Mouse (Mus musculus): Measurements from ENCODE around the gene Olfr323. TPM values are rescaled to one million over a fixed set of nuclear protein-coding genes. Genes with fewer than 3 reads are reported as not detected.

The Olfr323 gene
- polyA plus RNA-seq, 1 experiment from 2014 or later: not detected

DNA sequence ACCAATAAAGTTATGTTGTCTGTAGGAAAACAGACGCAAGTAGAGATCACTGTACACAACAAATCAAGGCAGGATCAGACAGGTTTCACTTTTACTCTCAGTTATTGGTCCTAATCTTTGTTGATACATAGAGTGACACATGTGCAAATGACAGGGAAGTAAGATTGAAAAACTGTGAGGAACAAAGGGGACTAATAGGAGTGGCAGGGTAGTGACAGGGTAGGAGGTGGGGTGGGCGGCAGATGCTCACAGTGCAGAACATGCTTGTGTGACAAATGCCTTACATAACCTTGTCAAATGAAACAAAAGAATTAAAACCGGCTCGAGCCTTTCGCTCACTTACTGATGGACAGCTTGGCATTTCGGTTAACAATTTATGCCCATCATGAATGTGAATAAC lies 11.5 kb downstream of the Olfr323 start:
- Histone ChIP-seq H3K36me3 (no peaks in the 10 kb centered on the region), H3K27me3 (ENCODE audit: insufficient read depth, poor library complexity, severe bottlenecking) (no peaks in the 10 kb centered on the region), H3K4me3 (no peak overlapping the region), H3K4me1 (peaks cover 10% of the 10 kb centered on the region), H3K27ac (no peak overlapping the region), H3K9me3 (no peaks in the 10 kb centered on the region)
- 81% methylated on average over 6 of the region's 6 CpGs for WGBS
- DNase-seq (ENCODE audit: low spot score): no peak

DNA sequence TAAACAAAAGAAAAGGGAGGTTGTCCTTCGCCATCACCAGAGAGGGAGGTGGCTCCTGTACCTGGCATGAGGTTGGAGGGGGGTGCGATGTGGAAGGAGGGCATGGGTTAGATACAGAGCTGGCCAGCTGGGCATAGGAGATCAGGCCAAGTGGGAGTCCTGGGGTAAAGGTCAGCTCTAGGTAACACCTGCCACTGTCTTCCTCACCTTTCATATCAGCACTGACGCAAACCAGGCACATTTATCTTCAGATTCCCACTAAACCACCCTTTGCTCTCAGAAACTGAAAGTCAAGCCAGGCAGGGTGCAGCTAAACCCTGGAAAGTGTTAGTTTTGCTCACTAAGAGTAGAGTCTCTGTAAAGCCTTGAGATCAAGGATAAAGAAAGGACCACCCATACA lies 11.9 kb downstream of the Olfr323 start:
- no peaks in the 10 kb centered on the region for H3K36me3 ChIP-seq
- no peaks in the 10 kb centered on the region for H3K9me3 ChIP-seq
- H3K27ac ChIP-seq: no peak overlapping the region
- DNase-seq (ENCODE audit: low spot score): no peak
- H3K4me1 ChIP-seq: peaks cover 10% of the 10 kb centered on the region
- no peaks in the 10 kb centered on the region for H3K27me3 ChIP-seq (ENCODE audit: insufficient read depth, poor library complexity, severe bottlenecking)
- H3K4me3 ChIP-seq: no peak overlapping the region
- WGBS: 50% methylated on average over 3 of the region's 3 CpGs

GRCm38 (mm10) chr11:58615975-58616374 lies 14.3 kb downstream of the Olfr323 start, which contains the start of gene 2210407C18Rik:
2210407C18Rik (minus strand) TSS chr11:58616075.
- Histone ChIP-seq H3K4me3 (no peak within 1 kb of the TSS), H3K27me3 (ENCODE audit: insufficient read depth, poor library complexity, severe bottlenecking) (no peaks in the 10 kb centered on the region; the same call in 1 of the 2 replicates), H3K4me1 (peaks cover 10% of the 10 kb centered on the region), H3K36me3 (no peaks in the 10 kb centered on the region), H3K27ac (no peak within 1 kb of the TSS), H3K9me3 (no peaks in the 10 kb centered on the region)
- 79% methylated on average over 4 of the region's 4 CpGs for WGBS
- no peak for DNase-seq (ENCODE audit: low spot score)

DNA sequence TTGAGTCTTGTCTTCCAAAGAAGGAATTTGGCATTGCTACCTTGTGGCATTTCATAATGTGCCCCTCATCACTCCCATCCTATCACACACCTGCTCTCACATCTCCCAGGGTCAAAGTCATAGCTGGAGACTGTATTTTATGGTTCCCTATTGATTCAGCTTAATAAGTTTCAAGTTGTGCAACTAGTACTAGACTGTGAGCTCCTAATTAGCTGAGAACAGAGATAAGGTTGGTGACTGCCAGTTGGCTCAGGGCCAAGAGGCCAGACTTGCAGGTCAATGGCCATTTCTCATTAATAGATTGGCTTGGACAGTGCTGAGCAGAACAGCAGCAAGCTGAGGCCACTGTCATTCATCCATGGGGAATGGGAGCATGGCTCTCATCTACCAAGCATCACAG lies 15.8 kb downstream of the Olfr323 start:
- H3K9me3 ChIP-seq: no peaks in the 10 kb centered on the region
- no peak overlapping the region for H3K4me3 ChIP-seq
- peaks cover 10% of the 10 kb centered on the region for H3K4me1 ChIP-seq
- no peak overlapping the region for H3K27ac ChIP-seq
- no peaks in the 10 kb centered on the region for H3K36me3 ChIP-seq
- no peak for DNase-seq (ENCODE audit: low spot score)
- H3K27me3 ChIP-seq (ENCODE audit: insufficient read depth, poor library complexity, severe bottlenecking): no peaks in the 10 kb centered on the region; the same call in 1 of the 2 replicates

DNA sequence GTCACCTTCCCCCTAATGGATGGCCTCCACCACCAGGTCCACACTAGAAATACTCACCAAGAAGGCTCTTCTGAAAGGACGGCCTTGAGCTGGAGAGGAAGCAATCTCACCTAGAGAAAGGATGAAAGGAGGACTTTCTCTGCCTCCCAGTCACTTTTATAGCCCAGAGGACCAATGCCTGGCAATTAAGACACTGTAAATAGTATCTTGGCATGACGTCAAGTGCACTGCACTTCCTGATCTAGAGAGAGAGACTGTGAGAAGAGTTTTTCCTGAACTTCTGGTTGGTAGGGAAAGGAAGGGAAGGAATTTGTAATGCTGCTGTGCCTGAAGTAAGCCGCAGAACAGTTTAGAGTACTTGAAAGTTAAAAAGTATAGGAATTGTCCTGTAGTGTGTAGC lies 16.9 kb downstream of the Olfr323 start:
- WGBS: 76% methylated on average over 3 of the region's 3 CpGs
- H3K27me3 ChIP-seq (ENCODE audit: insufficient read depth, poor library complexity, severe bottlenecking): no peaks in the 10 kb centered on the region; the same call in 1 of the 2 replicates
- H3K9me3 ChIP-seq: no peaks in the 10 kb centered on the region
- H3K4me1 ChIP-seq: peaks cover 8% of the 10 kb centered on the region
- DNase-seq (ENCODE audit: low spot score): no peak
- H3K4me3 ChIP-seq: no peak overlapping the region
- H3K36me3 ChIP-seq: no peaks in the 10 kb centered on the region
- H3K27ac ChIP-seq: no peak overlapping the region

DNA sequence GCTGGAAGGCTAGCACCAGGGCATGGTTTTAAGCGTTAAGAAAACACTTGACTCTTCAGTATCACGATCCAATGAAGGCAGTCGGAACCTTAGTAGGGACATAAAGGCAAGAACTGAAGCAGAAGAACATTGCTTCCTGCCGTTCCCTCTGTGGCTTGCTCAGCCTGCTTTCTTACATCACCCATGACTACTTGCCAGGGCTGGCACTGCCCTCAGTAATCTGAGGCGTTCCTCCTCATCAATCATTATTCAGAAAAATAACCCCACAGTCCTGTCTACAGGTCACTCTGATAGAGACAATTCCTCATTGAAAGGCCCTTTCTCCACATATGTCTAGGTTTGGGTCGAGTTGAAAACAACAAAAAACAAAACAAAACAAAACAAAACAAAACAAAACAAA lies 23.3 kb downstream of the Olfr323 start:
- Histone ChIP-seq H3K36me3 (no peaks in the 10 kb centered on the region), H3K27me3 (ENCODE audit: insufficient read depth, poor library complexity, severe bottlenecking) (no peaks in the 10 kb centered on the region), H3K4me1 (no peaks in the 10 kb centered on the region), H3K27ac (no peak overlapping the region), H3K9me3 (no peaks in the 10 kb centered on the region), H3K4me3 (no peak overlapping the region)
- WGBS: 79% methylated on average over 6 of the region's 6 CpGs
- no peak for DNase-seq (ENCODE audit: low spot score)

DNA sequence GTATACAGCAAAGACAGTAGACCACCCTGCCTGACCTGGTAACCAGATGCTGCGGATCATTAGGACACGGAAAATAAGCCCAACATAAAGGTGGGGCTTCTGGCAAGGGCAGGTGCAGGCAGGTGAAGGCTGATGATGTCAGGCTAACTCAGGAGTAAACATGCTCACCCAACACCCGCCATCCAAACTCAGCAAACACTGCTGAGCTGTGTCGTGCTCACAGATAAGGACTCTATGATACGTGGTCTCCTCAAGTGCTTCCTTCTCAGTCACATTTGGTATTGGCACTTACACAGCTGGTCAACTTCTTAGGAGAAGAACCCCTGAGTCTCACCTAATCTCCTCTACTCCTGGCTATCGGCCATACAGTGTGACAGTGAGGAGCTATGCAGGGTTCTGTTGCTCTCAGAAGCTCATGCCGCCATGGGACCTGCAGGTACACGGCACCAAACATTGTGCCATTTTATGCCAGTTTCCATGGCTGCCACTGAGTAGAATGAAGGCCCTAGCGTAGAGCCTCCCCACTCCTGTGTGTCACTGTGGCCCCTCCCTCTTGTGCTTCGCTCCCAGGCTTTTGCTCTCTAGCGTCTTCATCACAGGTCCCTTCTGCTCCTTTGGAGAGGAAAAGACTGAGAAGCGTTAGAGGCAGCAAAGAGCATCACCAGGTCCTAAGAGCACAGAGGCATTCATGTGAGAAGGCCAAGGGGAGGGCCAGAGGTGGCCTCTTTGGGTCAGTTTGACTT lies 24.0 kb downstream of the Olfr323 start:
- WGBS: 76% methylated on average over 12 of the region's 12 CpGs
- H3K9me3 ChIP-seq: no peaks in the 10 kb centered on the region
- no peak overlapping the region for H3K4me3 ChIP-seq
- DNase-seq (ENCODE audit: low spot score): no peak
- no peaks in the 10 kb centered on the region for H3K27me3 ChIP-seq (ENCODE audit: insufficient read depth, poor library complexity, severe bottlenecking)
- no peak overlapping the region for H3K27ac ChIP-seq
- H3K36me3 ChIP-seq: no peaks in the 10 kb centered on the region
- H3K4me1 ChIP-seq: no peaks in the 10 kb centered on the region

DNA sequence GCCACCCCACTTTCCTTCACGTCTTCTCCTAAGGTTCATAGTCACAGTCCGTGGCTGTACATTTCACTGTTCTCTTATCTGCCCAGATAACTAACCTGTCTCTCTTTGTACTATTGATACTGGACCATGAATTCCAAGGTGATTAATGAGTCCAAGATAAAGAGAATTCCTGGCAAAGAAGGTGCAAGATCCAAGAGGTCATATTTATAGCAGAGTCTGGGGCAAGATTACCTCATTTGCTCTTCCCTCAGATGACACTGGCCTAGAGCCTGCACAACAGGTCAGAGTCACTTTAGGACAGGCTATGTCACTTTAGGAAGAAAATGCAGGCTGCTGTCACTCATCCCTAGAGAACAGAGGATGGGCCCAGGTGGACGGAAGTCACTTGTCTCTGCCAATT lies 25.1 kb downstream of the Olfr323 start:
- no peak for DNase-seq (ENCODE audit: low spot score)
- Histone ChIP-seq H3K27ac (no peak overlapping the region), H3K36me3 (no peaks in the 10 kb centered on the region), H3K4me1 (no peaks in the 10 kb centered on the region), H3K4me3 (no peak overlapping the region), H3K9me3 (no peaks in the 10 kb centered on the region), H3K27me3 (ENCODE audit: insufficient read depth, poor library complexity, severe bottlenecking) (no peaks in the 10 kb centered on the region)
- 55% methylated on average over 3 of the region's 3 CpGs for WGBS

DNA sequence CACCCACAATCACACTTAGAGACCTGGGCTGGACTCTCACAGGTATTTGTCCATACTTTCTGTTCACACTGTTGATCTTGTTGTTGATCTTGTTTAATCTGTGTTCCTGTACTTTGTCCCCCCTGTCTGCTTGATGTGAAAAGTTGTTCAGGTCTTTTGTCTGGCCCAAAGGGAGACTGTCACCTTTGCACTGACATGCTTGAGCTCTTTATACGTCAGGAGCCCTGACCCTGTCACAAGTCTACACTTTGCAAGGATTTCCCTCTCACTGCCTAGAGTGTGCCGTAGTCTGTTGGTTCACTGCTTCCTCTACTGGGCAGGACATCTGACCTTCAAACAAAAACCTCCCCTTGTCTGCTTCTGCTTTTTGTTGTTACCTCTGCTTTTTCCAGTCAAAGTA lies 25.6 kb downstream of the Olfr323 start:
- Histone ChIP-seq H3K27ac (no peak overlapping the region), H3K27me3 (ENCODE audit: insufficient read depth, poor library complexity, severe bottlenecking) (no peaks in the 10 kb centered on the region), H3K36me3 (no peaks in the 10 kb centered on the region), H3K4me3 (no peak overlapping the region), H3K9me3 (no peaks in the 10 kb centered on the region), H3K4me1 (no peaks in the 10 kb centered on the region)
- WGBS: 59% methylated on average over 2 of the region's 2 CpGs
- no peak for DNase-seq (ENCODE audit: low spot score)

DNA sequence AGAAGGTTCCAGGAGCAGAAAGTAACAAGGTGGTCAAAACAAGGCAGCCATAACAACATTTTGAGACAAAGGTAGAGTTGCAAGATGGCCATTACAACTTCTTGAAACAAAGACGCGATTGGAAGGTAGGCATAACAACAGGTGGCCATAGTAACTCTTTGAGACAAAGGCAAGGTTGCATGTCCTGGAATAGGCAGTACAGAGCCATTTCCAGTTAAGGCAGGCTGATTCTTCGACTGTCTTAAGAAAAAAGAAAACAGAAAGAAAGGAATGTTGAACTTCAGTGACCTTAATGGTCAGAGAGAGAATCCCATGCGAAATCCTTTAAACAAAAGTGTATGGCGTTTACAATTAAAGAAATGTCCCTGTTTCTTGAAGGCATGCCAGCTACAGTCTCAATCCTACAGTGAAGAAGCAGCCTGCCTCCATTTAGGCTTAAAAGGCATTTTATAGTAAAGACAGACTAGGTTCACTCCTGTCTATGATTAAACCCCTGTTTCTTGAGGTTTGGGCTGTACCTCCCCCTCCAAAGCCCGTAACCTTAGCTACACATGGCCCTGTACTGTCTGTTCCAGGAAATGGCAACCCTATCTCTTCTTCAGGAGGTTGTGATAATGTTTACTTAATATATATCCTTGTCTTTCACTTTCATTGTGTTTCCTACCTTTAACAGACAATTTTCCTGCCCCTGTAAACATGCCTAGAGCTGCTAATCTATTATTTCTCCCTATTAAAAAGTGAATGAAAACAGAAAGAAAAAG lies 27.3 kb downstream of the Olfr323 start:
- Histone ChIP-seq H3K36me3 (no peaks in the 10 kb centered on the region), H3K27me3 (ENCODE audit: insufficient read depth, poor library complexity, severe bottlenecking) (no peaks in the 10 kb centered on the region), H3K27ac (no peak overlapping the region), H3K4me3 (no peak overlapping the region), H3K4me1 (no peaks in the 10 kb centered on the region), H3K9me3 (no peaks in the 10 kb centered on the region)
- DNase-seq (ENCODE audit: low spot score): no peak
- WGBS: 80% methylated on average over 6 of the region's 6 CpGs

- H3K9me3 ChIP-seq: no peaks in the 10 kb centered on the region
These were observed 28.2 kb downstream of the Olfr323 start for GRCm38 (mm10) chr11:58602062-58602461.

DNA sequence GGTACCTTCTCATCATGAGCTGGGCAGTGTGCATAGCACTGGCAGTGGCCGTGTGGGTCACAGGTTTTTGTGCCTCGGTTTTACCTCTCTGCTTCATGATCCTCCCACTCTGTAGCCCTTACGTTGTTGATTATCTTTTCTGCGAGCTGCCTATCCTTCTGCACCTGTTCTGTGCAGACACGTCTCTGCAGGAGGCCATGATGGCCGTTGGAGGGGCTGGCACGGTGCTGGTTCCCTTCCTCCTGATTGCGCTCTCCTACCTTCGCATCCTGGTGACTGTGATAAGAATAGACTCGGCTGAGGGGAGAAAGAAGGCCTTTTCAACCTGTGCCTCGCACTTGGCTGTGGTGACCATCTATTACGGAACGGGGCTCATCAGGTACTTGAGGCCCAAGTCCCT lies 32.5 kb downstream of the Olfr323 start:
- no peak overlapping the region for H3K4me3 ChIP-seq
- no peak for DNase-seq (ENCODE audit: low spot score)
- no peaks in the 10 kb centered on the region for H3K27me3 ChIP-seq (ENCODE audit: insufficient read depth, poor library complexity, severe bottlenecking)
- no peaks in the 10 kb centered on the region for H3K36me3 ChIP-seq
- WGBS: 82% methylated on average over 13 of the region's 13 CpGs
- no peaks in the 10 kb centered on the region for H3K4me1 ChIP-seq
- no peaks in the 10 kb centered on the region for H3K9me3 ChIP-seq
- H3K27ac ChIP-seq: no peak overlapping the region

More at GRCm38 (mm10) chr11:58602062-58602461, 28.2 kb downstream of the Olfr323 start:
- Histone ChIP-seq H3K27me3 (ENCODE audit: insufficient read depth, poor library complexity, severe bottlenecking) (no peaks in the 10 kb centered on the region), H3K36me3 (no peaks in the 10 kb centered on the region), H3K4me1 (no peaks in the 10 kb centered on the region), H3K4me3 (no peak overlapping the region), H3K27ac (no peak overlapping the region)
- no peak for DNase-seq (ENCODE audit: low spot score)

DNA sequence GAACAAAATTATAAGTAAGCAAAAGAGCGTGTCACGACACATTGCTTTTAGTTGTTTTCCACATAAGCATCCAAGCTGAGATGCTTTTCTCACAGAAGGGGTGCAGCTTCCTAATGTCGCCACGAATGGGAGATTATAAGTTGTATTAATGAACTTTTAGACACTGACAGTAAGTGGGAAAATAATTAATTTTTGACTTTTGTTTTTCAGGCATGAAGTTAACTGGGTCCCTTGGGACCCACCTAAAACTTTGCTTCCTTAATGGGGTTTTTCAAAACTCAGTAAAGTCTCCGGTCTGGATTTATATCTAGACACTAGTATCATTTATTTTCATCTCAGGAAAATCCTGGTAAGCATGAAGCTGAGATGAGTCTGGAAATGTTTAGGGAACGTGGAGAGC lies 35.5 kb downstream of the Olfr323 start, which contains the start of gene Olfr324:
TSS of gene Olfr324 (plus strand) at position 301 of the 400 bp plus-strand sequence.
- no peaks in the 10 kb centered on the region for H3K36me3 ChIP-seq
- H3K4me3 ChIP-seq: no peak within 1 kb of the TSS
- H3K9me3 ChIP-seq: no peaks in the 10 kb centered on the region
- DNase-seq (ENCODE audit: low spot score): no peak
- no peaks in the 10 kb centered on the region for H3K4me1 ChIP-seq
- no peaks in the 10 kb centered on the region for H3K27me3 ChIP-seq (ENCODE audit: insufficient read depth, poor library complexity, severe bottlenecking)
- 82% methylated on average over 6 of the region's 6 CpGs for WGBS
- H3K27ac ChIP-seq: no peak within 1 kb of the TSS

Data from heart, embryonic 10.5 days (tissue).